Mouse (Mus musculus): Measurements from ENCODE around the gene Hebp1. TPM values are rescaled to one million over a fixed set of nuclear protein-coding genes. Genes with fewer than 3 reads are reported as not detected.

The Hebp1 gene
- total RNA-seq, 2 experiments from 2014 or later = 54.1 to 62.0 TPM

GRCm38 (mm10) chr6:135165191-135165590, 32.6 kb downstream of the Hebp1 start:
- no peak for DNase-seq (ENCODE audit: low spot score in 2 of 2)

GRCm38 (mm10) chr6:135162861-135163260, 35.0 kb downstream of the Hebp1 start:
- DNase-seq (ENCODE audit: low spot score in 2 of 2) = no peak

- DNase-seq (ENCODE audit: low spot score in 2 of 2) = no peak
Observed at GRCm38 (mm10) chr6:135162311-135162710, 35.5 kb downstream of the Hebp1 start.

DNA sequence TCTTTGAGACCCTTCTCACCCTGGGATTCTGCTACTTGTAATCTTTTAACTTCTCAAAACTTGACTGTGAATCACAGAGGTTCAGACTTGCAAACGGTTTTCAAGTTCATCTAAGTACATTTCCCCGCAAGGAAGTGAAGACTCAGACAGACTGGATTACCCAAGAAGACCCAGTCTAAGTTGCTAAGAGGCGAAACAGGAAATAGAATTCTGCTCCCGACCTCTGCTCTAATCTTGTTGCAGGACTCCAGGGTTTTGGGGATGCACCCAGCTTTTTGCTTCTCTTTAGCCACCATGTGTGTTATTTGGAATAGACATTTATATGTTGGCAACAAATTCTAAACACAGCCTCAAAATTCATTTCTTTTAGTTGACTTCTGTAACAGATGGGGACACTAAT, 36.5 kb downstream of the Hebp1 start:
- no peak for DNase-seq (ENCODE audit: low spot score in 2 of 2)

DNA sequence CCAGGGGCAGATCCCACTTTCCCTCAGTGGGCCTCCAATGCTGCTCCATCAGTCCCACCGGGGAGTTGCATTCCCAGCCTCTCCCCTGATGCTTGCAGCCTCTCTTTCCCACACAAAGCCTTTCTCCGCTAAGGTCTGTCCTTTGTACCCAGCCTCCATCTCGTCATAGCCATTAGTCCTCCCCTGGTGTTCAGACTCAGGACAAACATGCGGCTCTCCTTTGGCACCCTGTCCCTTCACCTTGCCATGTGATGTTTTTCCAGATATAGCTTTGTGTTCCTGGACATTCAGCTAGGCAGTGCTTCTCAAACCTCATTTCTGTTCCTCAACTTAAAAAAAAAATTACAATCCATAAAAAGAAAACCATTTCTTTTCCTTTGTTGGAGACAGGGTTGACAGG, 39.3 kb downstream of the Hebp1 start:
- no peak for DNase-seq (ENCODE audit: low spot score in 2 of 2)

- DNase-seq (ENCODE audit: low spot score in 2 of 2) = no peak
Observed at GRCm38 (mm10) chr6:135157496-135157895, 40.3 kb downstream of the Hebp1 start.

DNA sequence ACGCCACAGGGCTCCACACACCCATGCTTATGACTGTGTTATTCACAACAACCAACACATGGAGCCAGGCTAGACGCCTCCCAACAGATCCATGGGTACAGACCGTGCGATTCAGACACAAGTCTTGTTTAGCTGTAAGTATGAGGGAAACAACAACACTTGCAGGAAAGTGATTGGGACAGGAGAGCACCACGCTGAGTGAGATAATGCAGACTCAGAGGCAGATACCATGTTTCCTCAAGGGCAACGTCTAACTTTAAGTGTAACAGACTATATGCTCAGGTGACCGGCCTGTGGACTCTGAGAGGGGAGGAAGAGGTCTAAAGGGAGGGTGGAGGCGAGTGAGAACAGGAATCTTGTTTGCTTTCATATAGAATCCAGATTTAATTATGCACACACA, 41.2 kb downstream of the Hebp1 start:
- no peak for DNase-seq (ENCODE audit: low spot score in 2 of 2)

DNA sequence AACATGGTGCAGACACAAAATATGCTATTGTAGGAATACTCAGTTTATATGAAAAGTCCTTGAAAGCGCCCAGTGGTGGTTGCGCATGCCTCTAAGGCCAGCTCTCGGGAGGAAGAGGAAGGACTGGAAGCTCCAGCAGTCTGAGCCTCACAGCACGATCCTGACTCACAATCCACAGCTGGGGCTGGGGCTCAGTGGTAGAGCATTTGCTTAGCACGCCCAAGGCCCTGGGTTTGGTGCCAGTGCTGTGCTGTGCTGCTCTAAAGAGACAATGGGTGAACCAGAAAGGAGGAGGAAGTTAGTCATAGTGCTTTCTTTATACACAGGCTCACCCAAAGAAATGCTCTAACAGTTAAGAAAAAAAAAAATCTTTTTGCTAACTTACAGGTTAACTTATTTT, 44.1 kb downstream of the Hebp1 start:
- no peak for DNase-seq (ENCODE audit: low spot score in 2 of 2)

DNA sequence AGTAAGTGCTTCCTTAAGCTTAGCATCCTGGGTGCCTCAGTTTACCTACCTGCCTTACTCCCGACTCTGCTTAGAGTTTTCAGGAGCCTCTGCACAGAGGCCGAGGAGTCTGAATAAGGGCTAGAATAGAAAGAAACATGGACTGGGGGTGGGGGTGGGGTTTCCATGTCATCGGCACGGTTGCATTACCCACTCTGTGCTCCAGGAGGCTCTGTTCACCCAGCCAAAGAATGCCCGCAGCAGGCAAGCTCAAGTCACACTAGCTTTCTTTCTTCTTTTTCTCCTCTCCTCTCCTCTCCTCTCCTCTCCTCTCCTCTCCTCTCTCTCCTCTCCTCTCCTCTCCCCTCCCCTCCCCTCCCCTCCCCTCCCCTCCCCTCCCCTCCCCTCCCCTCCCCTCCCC, 47.5 kb downstream of the Hebp1 start:
- no peak for DNase-seq (ENCODE audit: low spot score in 2 of 2)

GRCm38 (mm10) chr6:135149722-135150121, 48.1 kb downstream of the Hebp1 start:
- no peak for DNase-seq (ENCODE audit: low spot score in 2 of 2)

DNA sequence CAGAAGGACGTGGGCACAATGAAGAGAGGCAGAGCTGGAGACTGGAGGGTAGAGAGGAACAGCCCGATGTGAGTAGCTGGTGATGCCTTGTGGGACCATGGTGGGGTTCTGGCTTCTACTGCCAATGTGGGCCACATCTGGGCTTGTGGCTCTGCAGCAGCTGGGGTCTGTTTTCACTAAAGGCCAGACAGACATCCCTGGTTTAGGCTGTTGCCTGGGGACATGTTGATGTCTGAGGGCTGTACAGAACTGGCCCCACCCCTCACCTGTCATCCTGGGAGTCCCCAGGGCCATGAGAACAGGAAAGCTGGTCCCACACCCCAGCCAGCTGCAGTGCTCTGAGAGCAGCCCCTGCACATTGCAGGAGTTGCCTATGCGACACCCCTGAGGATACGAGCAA, 48.6 kb downstream of the Hebp1 start:
- no peak for DNase-seq (ENCODE audit: low spot score in 2 of 2)

- DNase-seq (ENCODE audit: low spot score in 2 of 2) = no peak
Observed at GRCm38 (mm10) chr6:135148506-135148905, 49.3 kb downstream of the Hebp1 start.

GRCm38 (mm10) chr6:135145976-135146375, 51.8 kb downstream of the Hebp1 start:
- no peak for DNase-seq (ENCODE audit: low spot score in 2 of 2)

- peak in 1 of 2 experiments; percentile 49 for DNase-seq (ENCODE audit: low spot score in 2 of 2)
Observed at GRCm38 (mm10) chr6:135144516-135144915, 53.3 kb downstream of the Hebp1 start.

- DNase-seq (ENCODE audit: low spot score in 2 of 2) = no peak
Observed at GRCm38 (mm10) chr6:135143151-135143550, 54.7 kb downstream of the Hebp1 start.

GRCm38 (mm10) chr6:135141451-135142147, 56.2 kb downstream of the Hebp1 start:
- DNase-seq (ENCODE audit: low spot score in 2 of 2) = no peak

- no peak for DNase-seq (ENCODE audit: low spot score in 2 of 2)
Observed at GRCm38 (mm10) chr6:135138746-135139145, 59.1 kb downstream of the Hebp1 start.

GRCm38 (mm10) chr6:135138207-135138606, 59.6 kb downstream of the Hebp1 start:
- DNase-seq (ENCODE audit: low spot score in 2 of 2) = no peak

DNA sequence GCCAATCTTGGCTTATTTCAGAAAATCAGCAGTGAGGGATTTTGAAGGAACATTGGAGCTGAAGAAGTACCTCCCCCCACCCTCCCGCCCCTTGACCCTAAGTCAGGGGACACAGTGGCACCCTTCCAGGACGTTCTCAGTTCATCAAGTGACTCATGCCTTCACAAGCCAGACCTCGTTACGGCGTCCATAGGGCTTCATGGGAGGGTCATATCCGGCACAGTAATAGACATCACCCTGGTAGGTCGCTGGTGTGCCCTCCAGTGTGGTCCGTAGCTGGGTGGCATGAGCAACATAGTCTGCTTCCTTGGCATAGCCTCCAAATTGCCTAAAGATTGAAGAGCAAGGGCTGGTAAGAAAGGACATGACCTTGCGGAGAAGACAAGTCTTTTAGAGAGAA, 60.1 kb downstream of the Hebp1 start:
- no peak for DNase-seq (ENCODE audit: low spot score in 2 of 2)

- DNase-seq (ENCODE audit: low spot score in 2 of 2) = no peak
Observed at GRCm38 (mm10) chr6:135136439-135137161, 61.2 kb downstream of the Hebp1 start.

- no peak for DNase-seq (ENCODE audit: low spot score in 2 of 2)
Observed at GRCm38 (mm10) chr6:135135735-135136134, 62.1 kb downstream of the Hebp1 start.

GRCm38 (mm10) chr6:135133486-135133885, 64.3 kb downstream of the Hebp1 start:
- no peak for DNase-seq (ENCODE audit: low spot score in 2 of 2)

- no peak for DNase-seq (ENCODE audit: low spot score in 2 of 2)
Observed at GRCm38 (mm10) chr6:135133086-135133485, 64.7 kb downstream of the Hebp1 start.

Data from layer of hippocampus, postnatal 14 days (tissue).